Mouse (Mus musculus) liver, embryonic 11.5 days (tissue): Measurements from ENCODE around the gene Rab4b. TPM values are rescaled to one million over a fixed set of nuclear protein-coding genes. Genes with fewer than 3 reads are reported as not detected.

Experiments
- ATAC-seq: fragments of 200-750 bp; cut with Nextera tagmentation; replicated peaks from 2 replicates; pipeline ENCODE4 v1.8.0; 2017; ENCODE audit warnings: moderate number of reproducible peaks, mild to moderate bottlenecking, moderate TSS enrichment, moderate library complexity; ENCODE audit not compliant: low FRiP score
- DNase-seq: peaks from one replicate; pipeline ENCODE4 v3.0.0-alpha.2; 2017; ENCODE audit warnings: low spot score
- H3K27ac ChIP-seq: fragments of 300-500 bp; sonication (generic); 2 replicates; pipeline ENCODE4 v1.5.1; 2014; ENCODE audit warnings: mild to moderate bottlenecking, low read depth, low read length, control low read depth
- H3K27me3 ChIP-seq: fragments of 300-500 bp; sonication (generic); replicated peaks from 2 replicates; pipeline ENCODE4 v1.6.1; 2014; ENCODE audit warnings: low read length, mixed read lengths; ENCODE audit not compliant: control insufficient read depth, insufficient read depth
- H3K36me3 ChIP-seq: fragments of 300-500 bp; sonication (generic); 2 replicates; pipeline ENCODE4 v1.6.1; 2014; ENCODE audit warnings: mild to moderate bottlenecking, low read length, moderate library complexity, mixed read lengths; ENCODE audit not compliant: control insufficient read depth, insufficient read depth
- H3K4me1 ChIP-seq: fragments of 300-500 bp; sonication (generic); replicated peaks from 2 replicates; pipeline ENCODE4 v1.6.1; 2014; ENCODE audit warnings: low read length, mixed read lengths; ENCODE audit not compliant: control insufficient read depth, insufficient read depth
- H3K4me2 ChIP-seq: fragments of 300-500 bp; sonication (generic); 2 replicates; pipeline ENCODE4 v1.6.1; 2014; ENCODE audit warnings: mild to moderate bottlenecking, control low read depth, moderate library complexity
- H3K4me3 ChIP-seq: fragments of 300-500 bp; sonication (generic); 2 replicates; pipeline ENCODE4 v1.5.1; 2014; ENCODE audit warnings: low read depth, low read length, control low read depth
- H3K9ac ChIP-seq: fragments of 300-500 bp; sonication (generic); 2 replicates; pipeline ENCODE4 v1.6.1; 2014; ENCODE audit warnings: low read depth, low read length, control low read depth
- H3K9me3 ChIP-seq: fragments of 300-500 bp; sonication (generic); 2 replicates; pipeline ENCODE4 v1.6.1; 2016; ENCODE audit warnings: low read length, inconsistent platforms, mixed read lengths; ENCODE audit not compliant: control insufficient read depth
- WGBS: fragments of 180-500 bp; shearing (Covaris S2); extraction: QIAGEN DNeasy Blood & Tissue Kit; methylation state at CpG from one replicate; pipeline ENCODE4 v1.1.7; 2014; 5-methylcytosine and 5-hydroxymethylcytosine counted together
- polyA plus RNA-seq: library from polyadenylated mRNA; unstranded; fragments of >200 nt; fragmentation: Nextera tagmentation; extraction: Ambion mirVana; gene quantifications from 2 replicates; pipeline ENCODE4 v1.2.1, GENCODE M21; 2014

Rab4b gene
- polyA plus RNA-seq, 1 experiment from 2014 or later: 44.8 TPM

DNA sequence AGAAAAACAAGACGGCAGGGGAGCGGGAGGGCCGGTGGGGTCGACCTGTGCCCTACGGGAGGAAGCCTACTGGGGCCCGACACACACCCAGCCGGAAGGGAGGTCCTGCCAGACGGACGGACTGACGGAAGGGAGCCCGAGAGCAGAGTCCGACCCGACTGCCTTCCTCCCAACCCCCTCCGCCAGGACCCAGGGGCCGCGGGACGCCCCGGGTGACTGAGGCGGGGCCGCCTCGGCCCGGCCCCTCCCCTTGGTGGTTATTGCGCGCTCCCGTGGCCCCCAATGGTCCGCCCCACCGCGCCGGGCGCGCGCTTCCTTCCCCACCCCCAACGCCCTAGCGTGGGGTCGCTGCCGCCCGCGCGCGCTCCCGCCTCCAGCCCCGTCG lies 12.5 kb downstream of the Rab4b start:
- Histone ChIP-seq H3K9ac (peak overlapping the region; percentile 90), H3K4me3 (peak overlapping the region; percentile 76), H3K27me3 (no peaks in the 10 kb centered on the region), H3K4me2 (peak overlapping the region; percentile 89), H3K9me3 (no peaks in the 10 kb centered on the region), H3K4me1 (peaks cover 35% of the 10 kb centered on the region), H3K36me3 (peaks cover 11% of the 10 kb centered on the region), H3K27ac (peak overlapping the region; percentile 93)
- DNase-seq (peak; percentile 92), ATAC-seq (peak; percentile 79)
- WGBS: under 1% methylated on average over 12 of the region's 43 CpGs

DNA sequence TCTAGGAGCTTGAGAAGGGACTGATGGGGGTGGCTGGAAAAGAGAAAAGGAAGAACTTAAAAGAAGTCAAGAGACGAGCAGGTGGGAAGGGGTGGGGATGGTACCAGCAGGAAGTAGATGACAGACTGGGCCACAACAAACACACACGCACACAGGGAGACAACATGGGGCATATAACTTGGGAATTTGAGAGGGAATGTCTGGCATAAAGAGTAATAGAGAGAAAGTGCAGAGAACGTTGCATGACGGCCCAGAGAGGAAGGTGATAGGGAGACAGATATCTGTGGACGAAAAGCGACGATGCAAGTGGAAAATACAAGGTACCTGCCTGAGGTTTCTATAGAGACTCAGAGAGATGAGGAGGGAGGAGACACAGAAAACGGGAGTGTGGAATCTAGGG lies 13.0 kb downstream of the Rab4b start:
- peaks cover 9% of the 10 kb centered on the region for H3K36me3 ChIP-seq
- peak overlapping the region; percentile 89 for H3K4me2 ChIP-seq
- peak overlapping the region; percentile 93 for H3K27ac ChIP-seq
- H3K4me3 ChIP-seq: peak overlapping the region; percentile 76
- peaks cover 38% of the 10 kb centered on the region for H3K4me1 ChIP-seq
- H3K9me3 ChIP-seq: no peaks in the 10 kb centered on the region
- no peaks in the 10 kb centered on the region for H3K27me3 ChIP-seq
- H3K9ac ChIP-seq: peak overlapping the region; percentile 90
- DNase-seq (no peak), ATAC-seq (no peak)
- 4% methylated on average over 8 of the region's 8 CpGs for WGBS

DNA sequence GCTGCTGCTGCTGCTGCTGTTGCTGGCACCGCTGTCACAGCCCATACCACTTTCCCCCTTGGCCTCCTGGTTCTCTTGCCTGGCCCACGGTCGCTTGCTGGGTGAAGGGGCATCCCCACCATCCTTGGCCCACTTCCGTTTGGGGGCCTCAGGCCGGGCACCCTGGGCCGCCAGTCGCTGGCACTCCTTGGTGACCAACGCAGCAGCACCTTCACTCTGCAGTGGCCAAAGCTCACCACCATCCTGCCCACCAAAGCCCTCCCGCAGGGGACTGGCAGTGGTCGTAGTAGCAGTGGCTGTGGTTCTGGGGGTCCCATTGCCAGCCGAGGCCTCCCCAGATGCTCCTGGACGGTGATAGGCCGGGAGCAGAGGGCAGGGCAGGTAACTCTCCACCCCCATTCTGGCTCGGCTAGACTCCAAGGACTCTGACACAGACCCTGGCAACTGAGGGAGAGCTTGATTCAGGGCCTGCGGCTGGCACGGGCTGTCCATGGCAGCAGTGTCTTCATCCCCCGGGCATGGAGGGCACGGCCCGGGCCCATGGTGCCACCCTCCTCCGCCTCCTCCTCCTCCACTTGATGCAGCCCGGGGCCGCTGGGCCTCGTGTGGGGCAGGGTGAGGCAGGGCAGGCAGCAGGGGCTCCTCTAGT lies 13.6 kb downstream of the Rab4b start:
- Histone ChIP-seq H3K4me2 (peak overlapping the region; percentile 89), H3K27me3 (no peaks in the 10 kb centered on the region), H3K36me3 (peaks cover 9% of the 10 kb centered on the region), H3K9me3 (no peaks in the 10 kb centered on the region), H3K4me1 (peaks cover 38% of the 10 kb centered on the region), H3K27ac (no peak overlapping the region; the same call in 1 of the 2 replicates), H3K4me3 (peak overlapping the region; percentile 76), H3K9ac (peak overlapping the region; percentile 90)
- 68% methylated on average over 23 of the region's 23 CpGs for WGBS
- DNase-seq (no peak), ATAC-seq (no peak)

DNA sequence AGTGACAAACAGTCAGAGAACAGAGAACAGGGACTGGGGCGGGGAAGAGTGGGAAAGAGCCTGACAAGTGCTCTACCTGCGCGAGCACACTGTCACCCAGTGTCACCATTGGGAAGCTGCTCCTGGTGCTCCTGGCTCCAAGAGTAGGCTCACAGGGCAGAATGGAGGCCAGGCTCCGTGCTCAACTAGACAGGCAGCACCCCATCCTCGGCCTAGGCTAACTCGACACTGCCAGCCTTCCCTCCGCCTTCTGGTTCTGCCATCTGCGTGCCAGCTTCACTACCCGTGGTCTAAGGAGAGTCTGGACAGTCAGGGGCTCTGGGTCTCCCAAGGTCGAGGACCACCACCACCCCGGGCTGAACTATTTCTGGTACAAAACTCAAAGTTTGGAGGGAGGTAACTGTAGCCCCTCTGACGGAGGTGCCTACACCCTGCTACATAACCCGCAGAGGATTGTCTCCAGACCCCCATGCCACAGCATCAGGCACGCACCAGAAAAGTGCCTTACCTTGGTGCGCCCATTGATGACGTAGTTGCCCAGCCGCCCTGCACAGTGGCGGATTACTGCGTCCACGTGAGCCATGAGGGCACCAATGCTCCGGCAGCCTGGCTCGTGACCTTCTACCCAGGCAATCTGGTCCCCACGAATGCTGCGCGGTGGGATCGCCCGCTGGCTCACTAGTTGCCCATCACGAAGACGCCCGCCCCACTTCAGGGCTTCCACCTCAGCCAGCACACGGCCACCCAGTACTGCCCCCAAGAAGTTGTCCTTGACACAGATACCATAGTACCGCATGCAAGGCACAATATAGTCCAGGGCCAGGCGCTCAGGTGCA lies 14.4 kb downstream of the Rab4b start:
- ATAC-seq: no peak
- 84% methylated on average over 33 of the region's 33 CpGs for WGBS
- Histone ChIP-seq H3K9me3 (no peaks in the 10 kb centered on the region), H3K4me1 (peaks cover 38% of the 10 kb centered on the region), H3K4me2 (peak overlapping the region; percentile 89), H3K9ac (peak overlapping the region; percentile 22; the same call in 1 of the 2 replicates), H3K27ac (no peak overlapping the region), H3K27me3 (no peaks in the 10 kb centered on the region), H3K36me3 (peaks cover 9% of the 10 kb centered on the region), H3K4me3 (peak overlapping the region; percentile 6; the same call in 1 of the 2 replicates)
- no peak for DNase-seq

DNA sequence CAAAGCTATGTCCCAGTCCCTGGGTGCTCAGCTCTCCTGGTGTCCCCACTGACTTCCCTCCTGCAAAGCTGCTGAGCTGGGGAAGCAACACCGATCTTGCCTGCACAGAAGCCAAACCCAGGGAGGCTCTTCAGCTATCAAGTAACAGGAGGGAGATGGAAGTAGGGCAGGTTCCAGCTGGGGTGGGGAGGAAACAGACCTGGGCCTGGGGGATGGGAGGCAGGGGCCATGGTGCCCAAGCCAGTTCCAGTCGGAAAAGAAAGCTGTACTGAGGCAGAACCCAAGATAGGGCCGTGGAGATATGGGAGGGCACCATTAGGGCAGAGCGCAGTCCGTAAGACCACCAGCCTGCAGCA lies 15.3 kb downstream of the Rab4b start:
- no peak for DNase-seq
- H3K9ac ChIP-seq: no peak overlapping the region
- H3K4me3 ChIP-seq: no peak overlapping the region
- no peak overlapping the region for H3K27ac ChIP-seq
- H3K4me2 ChIP-seq: 0 out of 2 replicates have a peak overlapping the region, but pooled peaks have one; percentile 1
- H3K27me3 ChIP-seq: no peaks in the 10 kb centered on the region
- peaks cover 15% of the 10 kb centered on the region for H3K36me3 ChIP-seq
- 88% methylated on average over 5 of the region's 5 CpGs for WGBS
- H3K9me3 ChIP-seq: no peaks in the 10 kb centered on the region
- no peak for ATAC-seq
- peaks cover 36% of the 10 kb centered on the region for H3K4me1 ChIP-seq

DNA sequence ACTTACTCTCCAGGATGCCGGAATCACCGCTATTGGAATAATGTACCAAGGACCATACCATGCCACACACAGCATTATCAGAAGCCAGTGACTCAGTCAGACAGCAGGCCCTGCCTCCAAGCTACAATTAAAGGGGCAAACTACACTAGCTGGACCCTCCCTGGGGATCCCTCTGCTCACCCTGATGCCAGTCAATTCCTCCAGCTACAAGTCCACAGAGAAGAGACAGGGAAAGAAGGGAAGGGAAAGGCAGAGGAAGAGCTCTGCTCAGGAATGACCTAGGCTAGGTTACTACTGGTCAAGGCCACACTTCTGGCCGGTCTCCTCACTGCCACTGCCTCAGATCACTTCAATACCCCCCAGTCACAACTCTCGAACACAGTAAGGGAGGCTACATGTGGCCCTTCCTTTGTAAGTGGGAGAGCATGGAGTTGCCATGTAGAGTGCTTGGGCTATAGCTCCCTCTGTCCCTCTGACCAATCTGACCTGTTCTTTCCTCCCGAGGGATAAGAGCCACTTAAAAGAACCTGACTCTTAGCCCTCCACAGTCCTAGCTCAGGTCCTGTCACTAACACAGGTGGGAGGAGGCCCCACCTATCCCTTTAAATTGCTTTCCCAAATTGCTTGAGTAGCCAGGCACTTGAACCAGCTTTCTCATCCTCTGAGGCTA lies 15.8 kb downstream of the Rab4b start:
- peaks cover 18% of the 10 kb centered on the region for H3K36me3 ChIP-seq
- H3K27me3 ChIP-seq: no peaks in the 10 kb centered on the region
- no peak overlapping the region for H3K4me2 ChIP-seq
- H3K27ac ChIP-seq: no peak overlapping the region
- 81% methylated on average over 5 of the region's 5 CpGs for WGBS
- no peak overlapping the region for H3K9ac ChIP-seq
- DNase-seq (no peak), ATAC-seq (no peak)
- H3K9me3 ChIP-seq: no peaks in the 10 kb centered on the region
- H3K4me3 ChIP-seq: no peak overlapping the region
- H3K4me1 ChIP-seq: peaks cover 32% of the 10 kb centered on the region

DNA sequence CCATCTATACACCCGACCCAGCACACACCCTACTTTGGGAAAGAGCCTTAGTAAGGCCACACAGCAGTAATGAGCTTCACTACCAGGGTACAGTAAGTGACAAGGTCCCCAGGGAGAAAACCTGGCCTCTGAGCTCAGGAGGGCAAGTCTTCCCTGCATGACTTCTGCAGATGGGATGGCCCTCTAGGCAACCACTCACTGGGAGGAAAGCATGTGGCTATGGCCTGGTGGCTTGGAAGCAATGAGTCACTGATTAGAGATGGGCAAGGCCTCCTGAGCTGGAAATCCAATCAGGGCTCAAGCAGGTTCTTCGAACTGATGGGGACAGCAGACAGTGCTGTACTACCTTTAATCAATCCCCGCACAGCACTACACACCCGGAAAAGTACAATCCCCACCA lies 17.0 kb downstream of the Rab4b start:
- peaks cover 24% of the 10 kb centered on the region for H3K4me1 ChIP-seq
- H3K36me3 ChIP-seq: peaks cover 26% of the 10 kb centered on the region
- H3K4me3 ChIP-seq: no peak overlapping the region
- WGBS: 77% methylated on average over 4 of the region's 4 CpGs
- H3K9me3 ChIP-seq: no peaks in the 10 kb centered on the region
- no peaks in the 10 kb centered on the region for H3K27me3 ChIP-seq
- no peak overlapping the region for H3K9ac ChIP-seq
- no peak overlapping the region for H3K27ac ChIP-seq
- ATAC-seq: no peak
- no peak overlapping the region for H3K4me2 ChIP-seq
- DNase-seq: no peak

DNA sequence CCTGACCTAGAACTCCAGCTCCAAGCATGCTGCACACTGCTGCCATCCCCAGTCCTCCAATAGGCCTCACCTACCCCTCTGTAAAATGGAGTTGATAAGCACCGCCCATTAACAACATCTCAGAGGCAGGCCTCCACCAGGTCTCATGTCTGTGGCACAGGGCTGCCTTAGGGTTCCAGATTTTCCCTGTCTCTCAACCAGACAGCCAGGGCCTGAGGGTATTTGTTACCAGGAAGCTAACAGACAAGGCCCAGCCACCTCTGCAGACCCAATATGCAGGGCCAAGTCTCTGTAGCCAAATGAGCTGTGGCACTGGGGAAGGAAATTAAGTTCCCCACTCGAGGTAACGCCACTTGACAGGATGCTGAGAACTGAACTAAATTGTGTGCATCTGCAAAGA lies 17.8 kb downstream of the Rab4b start:
- 69% methylated on average over 3 of the region's 3 CpGs for WGBS
- peaks cover 24% of the 10 kb centered on the region for H3K4me1 ChIP-seq

More for the DNA sequence above, 17.8 kb downstream of the Rab4b start:
- Histone ChIP-seq H3K9me3 (no peaks in the 10 kb centered on the region), H3K27ac (no peak overlapping the region), H3K4me2 (no peak overlapping the region), H3K36me3 (peaks cover 26% of the 10 kb centered on the region), H3K27me3 (no peaks in the 10 kb centered on the region), H3K4me3 (no peak overlapping the region), H3K9ac (no peak overlapping the region)
- no peak for DNase-seq
- ATAC-seq: no peak
